Mouse (Mus musculus): ENCODE data around the gene Nfya.

DNA sequence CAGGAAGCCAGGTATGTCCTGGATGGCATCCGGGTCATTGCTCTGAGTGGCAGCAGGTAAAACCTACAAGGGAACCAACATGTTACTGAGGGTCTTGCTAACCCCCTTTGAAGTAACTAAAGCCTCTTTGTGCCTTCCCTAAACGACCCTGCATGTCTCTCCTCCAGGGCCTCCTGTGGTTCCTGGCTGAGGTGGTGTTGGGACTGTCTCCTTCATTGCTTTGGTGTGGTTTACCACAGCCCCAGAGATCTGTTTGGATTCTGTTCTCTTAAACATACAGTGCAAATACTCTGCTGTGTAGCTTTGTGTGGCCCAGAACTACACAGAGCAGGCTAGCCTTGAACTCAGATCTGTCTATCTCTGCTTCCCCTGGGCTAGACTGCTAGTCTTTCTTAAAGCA is 9.9 kb upstream of the Nfya start:
- TF ChIP-seq CTCF (IDR thresholded peaks at IDR 0.05) (no peak), EP300 (IDR thresholded peaks at IDR 0.05; ENCODE audit: insufficient read depth, low read depth, low read length) (no peak), POLR2A (IDR thresholded peaks at IDR 0.05; ENCODE audit: insufficient read depth, low read depth, low read length) (no peak)
